Mouse (Mus musculus) brown adipose tissue, adult 24 weeks (tissue): Measurements from ENCODE around the gene Wt1. TPM values are rescaled to one million over a fixed set of nuclear protein-coding genes. Genes with fewer than 3 reads are reported as not detected.

Source experiments
- H3K27ac ChIP-seq: fragments of 200-500 bp; replicated peaks from 2 replicates; pipeline ENCODE4 v1.5.1; 2012; ENCODE audit warnings: low read depth, mild to moderate bottlenecking, low read length
- H3K4me1 ChIP-seq: fragments of 200-500 bp; 2 replicates; pipeline ENCODE4 v1.6.1; 2012; ENCODE audit warnings: low read length, mixed read lengths; ENCODE audit not compliant: control insufficient read depth, insufficient read depth, insufficient read length
- H3K4me3 ChIP-seq: fragments of 200-500 bp; 2 replicates; pipeline ENCODE4 v1.5.1; 2012; ENCODE audit warnings: low read depth, mild to moderate bottlenecking, low read length, moderate library complexity; ENCODE audit not compliant: insufficient read depth
- polyA plus RNA-seq: library from polyadenylated mRNA; stranded (reverse); fragments of >200 nt; gene quantifications from 2 replicates; pipeline ENCODE4 v1.2.4, GENCODE M21; 2012; ENCODE audit not compliant: missing spikeins, insufficient read depth, insufficient read length

Wt1 gene
- polyA plus RNA-seq, result not detected in 2 replicates

DNA sequence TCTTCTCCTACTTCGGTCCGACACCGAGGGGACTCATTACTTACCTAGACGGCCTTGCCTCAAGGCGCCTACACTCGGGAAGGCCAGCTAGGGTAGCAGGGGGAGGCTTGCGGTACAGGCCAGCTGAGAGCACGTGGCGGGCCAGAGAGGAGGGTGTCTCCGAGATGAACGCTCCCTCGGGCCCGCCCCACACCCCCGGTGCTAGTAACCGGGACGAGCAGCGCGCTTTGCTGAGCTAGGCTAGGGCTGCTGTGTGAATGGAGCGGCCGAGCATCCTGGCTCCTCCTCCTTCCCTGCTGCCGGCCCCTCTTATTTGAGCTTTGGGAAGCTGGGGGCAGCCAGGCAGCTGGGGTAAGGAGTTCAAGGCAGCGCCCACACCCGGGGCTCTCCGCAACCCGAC is at the start of gene Wt1:
TSS of gene Wt1 (plus strand) at position 251 of the 400 bp plus-strand sequence.
- H3K27ac ChIP-seq, result no peak within 1 kb of the TSS

DNA sequence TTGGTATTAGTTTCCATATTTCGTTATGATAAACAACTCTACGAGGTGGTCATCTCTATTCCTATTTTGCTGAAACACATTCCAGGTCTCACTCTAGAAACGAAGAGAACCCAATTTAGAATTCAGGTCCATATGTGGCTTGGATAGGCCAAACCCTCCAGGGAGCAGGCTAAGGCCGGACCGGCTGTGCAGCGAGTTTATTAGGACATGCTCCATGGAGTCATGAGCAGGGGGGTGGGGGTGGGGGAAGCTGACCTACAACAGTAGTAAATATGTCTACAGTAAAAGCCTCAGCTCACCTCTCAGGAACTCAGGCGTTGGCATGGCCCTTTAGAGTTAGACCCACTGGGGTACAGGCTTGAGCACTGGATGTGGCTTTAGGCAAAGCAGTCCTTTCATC is 49.2 kb upstream of the Wt1 start:
- no peaks in the 10 kb centered on the region for H3K4me1 ChIP-seq
- no peak overlapping the region for H3K27ac ChIP-seq
- no peak overlapping the region for H3K4me3 ChIP-seq

More for the DNA sequence above, at the start of gene Wt1:
- H3K4me1 ChIP-seq, result peaks cover 12% of the 10 kb centered on the region
- 0 out of 2 replicates have a peak within 1 kb of the TSS, but pooled peaks have one; percentile 8 for H3K4me3 ChIP-seq

DNA sequence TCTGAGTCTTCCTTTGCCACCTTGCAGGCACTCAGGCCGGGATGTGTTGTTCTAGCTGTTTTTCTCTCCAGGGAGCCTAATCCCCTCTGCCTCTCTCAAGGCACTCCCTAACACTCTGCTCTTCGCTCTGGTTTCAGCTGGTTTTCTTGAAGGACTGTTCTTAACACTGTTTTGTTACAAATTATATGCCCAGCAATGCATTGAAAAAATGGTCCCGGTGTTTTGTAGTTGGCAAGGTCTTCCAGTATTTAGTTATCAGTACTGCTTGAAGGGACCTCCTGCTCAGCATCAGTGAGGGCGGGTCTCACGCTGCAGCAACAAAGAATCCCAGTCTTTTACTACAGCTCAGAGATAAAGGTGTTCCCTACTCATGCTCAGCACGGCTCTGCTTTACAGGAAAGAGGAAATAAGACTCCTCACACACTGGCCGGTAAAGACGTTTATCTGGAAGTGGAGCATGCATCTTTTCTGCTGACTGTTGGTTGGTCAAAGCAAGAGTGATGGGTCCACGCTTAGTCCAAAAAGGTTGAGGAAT is 44.0 kb upstream of the Wt1 start:
- Histone ChIP-seq H3K4me1 (no peaks in the 10 kb centered on the region), H3K27ac (no peak overlapping the region)

DNA sequence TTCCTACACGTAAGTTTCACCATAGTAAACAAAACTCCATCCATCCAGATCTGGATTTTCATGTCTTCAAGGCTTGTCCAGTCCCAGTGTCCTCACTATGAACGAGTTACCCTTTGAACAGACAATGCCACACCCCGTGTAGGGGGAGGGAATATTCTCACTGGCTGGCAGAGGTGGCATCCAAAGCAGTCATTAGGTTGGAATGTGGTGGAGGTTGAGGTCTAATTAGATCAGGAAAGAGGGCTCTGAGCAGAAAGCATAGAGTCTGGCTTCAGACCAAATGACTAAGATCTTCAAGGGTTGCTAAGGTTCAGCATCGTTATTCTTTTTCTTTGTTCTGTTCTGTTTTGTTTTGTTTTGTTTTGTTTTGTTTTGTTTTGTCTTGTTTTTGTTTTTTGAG is 42.3 kb upstream of the Wt1 start:
- no peak overlapping the region for H3K4me3 ChIP-seq
- no peaks in the 10 kb centered on the region for H3K4me1 ChIP-seq
- no peak overlapping the region for H3K27ac ChIP-seq

More for the DNA sequence above, 44.0 kb upstream of the Wt1 start:
- H3K4me3 ChIP-seq, result no peak overlapping the region

DNA sequence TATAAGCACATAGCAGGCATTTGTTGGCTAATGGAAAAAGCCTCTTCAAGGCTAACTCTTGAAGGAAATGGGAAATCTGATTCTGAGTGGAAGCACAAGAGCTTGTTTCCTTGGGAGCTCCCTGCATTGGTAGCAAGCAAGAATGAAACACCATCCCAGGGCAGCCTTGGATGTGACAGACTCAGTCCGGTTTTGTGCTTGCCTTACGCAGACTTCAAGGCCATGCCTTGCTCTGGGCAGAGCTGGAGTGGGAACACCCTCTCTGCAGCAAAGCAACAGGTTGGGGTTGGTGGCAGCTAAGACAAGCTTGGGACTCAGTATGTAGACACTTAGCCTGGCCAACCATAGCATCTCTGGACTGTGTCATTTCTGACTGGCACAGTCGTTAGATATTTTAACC is 40.2 kb upstream of the Wt1 start:
- no peak overlapping the region for H3K27ac ChIP-seq
- H3K4me3 ChIP-seq, result no peak overlapping the region
- peaks cover 6% of the 10 kb centered on the region; the same call in 1 of the 2 replicates for H3K4me1 ChIP-seq

DNA sequence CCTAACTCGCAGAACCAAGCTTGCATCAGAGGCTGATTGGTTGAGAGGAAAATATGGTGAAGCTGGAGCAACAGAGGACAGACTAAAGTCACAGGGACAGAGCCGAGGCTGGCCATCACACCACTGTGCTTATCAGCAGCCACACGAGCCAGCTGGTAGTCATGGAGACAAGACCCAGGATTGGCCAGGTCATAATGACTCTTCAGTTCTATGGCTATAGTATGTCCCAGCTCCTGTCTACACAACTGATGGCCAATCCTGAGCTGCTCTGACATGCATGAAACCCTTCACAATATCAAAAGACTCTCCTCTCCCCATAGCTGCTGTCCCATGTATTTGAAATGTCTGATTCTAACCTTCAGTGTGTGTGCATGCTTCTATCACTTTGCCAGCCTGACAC is 38.3 kb upstream of the Wt1 start:
- peaks cover 7% of the 10 kb centered on the region; the same call in 1 of the 2 replicates for H3K4me1 ChIP-seq
- H3K27ac ChIP-seq, result no peak overlapping the region
- H3K4me3 ChIP-seq, result no peak overlapping the region

- no peak overlapping the region for H3K27ac ChIP-seq
These were observed 37.2 kb upstream of the Wt1 start for GRCm38 (mm10) chr2:105089083-105089482.

GRCm38 (mm10) chr2:105089581-105090508 is 36.5 kb upstream of the Wt1 start:
- Histone ChIP-seq H3K27ac (no peak overlapping the region), H3K4me1 (peaks cover 7% of the 10 kb centered on the region; the same call in 1 of the 2 replicates), H3K4me3 (no peak overlapping the region)

More at GRCm38 (mm10) chr2:105089083-105089482, 37.2 kb upstream of the Wt1 start:
- H3K4me1 ChIP-seq, result peaks cover 7% of the 10 kb centered on the region; the same call in 1 of the 2 replicates
- H3K4me3 ChIP-seq, result no peak overlapping the region

- peaks cover 7% of the 10 kb centered on the region; the same call in 1 of the 2 replicates for H3K4me1 ChIP-seq
- H3K4me3 ChIP-seq, result no peak overlapping the region
- H3K27ac ChIP-seq, result no peak overlapping the region
These were observed 35.3 kb upstream of the Wt1 start for GRCm38 (mm10) chr2:105090991-105091390.

- H3K4me1 ChIP-seq, result peaks cover 7% of the 10 kb centered on the region; the same call in 1 of the 2 replicates
- H3K27ac ChIP-seq, result no peak within 1 kb of the TSS
- H3K4me3 ChIP-seq, result no peak within 1 kb of the TSS
These were observed 34.6 kb upstream of the Wt1 start, which contains the start of gene Gm11060 for GRCm38 (mm10) chr2:105091718-105092117. Gm11060 (plus strand) TSS chr2:105092018.

GRCm38 (mm10) chr2:105097294-105097953 is 28.9 kb upstream of the Wt1 start:
- Histone ChIP-seq H3K4me1 (no peaks in the 10 kb centered on the region), H3K27ac (no peak overlapping the region), H3K4me3 (no peak overlapping the region)

- Histone ChIP-seq H3K4me3 (no peak overlapping the region), H3K4me1 (no peaks in the 10 kb centered on the region), H3K27ac (no peak overlapping the region)
These were observed 26.9 kb upstream of the Wt1 start for GRCm38 (mm10) chr2:105099410-105099809.

- H3K4me1 ChIP-seq, result no peaks in the 10 kb centered on the region
- H3K27ac ChIP-seq, result no peak overlapping the region
- H3K4me3 ChIP-seq, result no peak overlapping the region
These were observed 25.8 kb upstream of the Wt1 start for GRCm38 (mm10) chr2:105100541-105100940.

GRCm38 (mm10) chr2:105108703-105109158 is 17.6 kb upstream of the Wt1 start:
- Histone ChIP-seq H3K4me3 (no peak overlapping the region), H3K27ac (no peak overlapping the region), H3K4me1 (no peaks in the 10 kb centered on the region)

GRCm38 (mm10) chr2:105114074-105114473 is 12.3 kb upstream of the Wt1 start:
- H3K4me3 ChIP-seq, result no peak overlapping the region
- no peak overlapping the region for H3K27ac ChIP-seq
- H3K4me1 ChIP-seq, result no peaks in the 10 kb centered on the region
